Mouse (Mus musculus) erythroblast, embryonic 14.5 days (primary cell): Measurements from ENCODE around the gene Eci2. TPM values are rescaled to one million over a fixed set of nuclear protein-coding genes. Genes with fewer than 3 reads are reported as not detected.
"Not testable (repeated sequence)": the region's sequence is repeated elsewhere in the genome, so short reads cannot be mapped to it uniquely, and the experiment has no call there.

Experiments used
- H3K27me3 ChIP-seq: 2 replicates; pipeline ENCODE4 v1.6.1; 2012; ENCODE audit warnings: inconsistent platforms; ENCODE audit not compliant: control insufficient read depth
- H3K36me3 ChIP-seq: 2 replicates; pipeline ENCODE4 v1.6.1; 2012; ENCODE audit warnings: mild to moderate bottlenecking, inconsistent platforms; ENCODE audit not compliant: control insufficient read depth
- H3K4me1 ChIP-seq: 2 replicates; pipeline ENCODE4 v1.6.1; 2012; ENCODE audit warnings: inconsistent platforms; ENCODE audit not compliant: control insufficient read depth
- H3K4me3 ChIP-seq: replicated peaks from 2 replicates; pipeline ENCODE3; 2012; ENCODE audit warnings: moderate library complexity, mild to moderate bottlenecking, inconsistent platforms
- H3K9me3 ChIP-seq: 2 replicates; pipeline ENCODE4 v1.6.1; 2012; ENCODE audit warnings: low read length, inconsistent platforms, mixed read lengths; ENCODE audit not compliant: control insufficient read depth
- GATA1 ChIP-seq: IDR thresholded peaks from 2 replicates; pipeline ENCODE4 v1.6.1; 2012; ENCODE audit warnings: low read length, inconsistent platforms, mixed read lengths
- TAL1 ChIP-seq: IDR thresholded peaks from 3 replicates; pipeline ENCODE4 v1.6.1; 2012; ENCODE audit warnings: low read length, inconsistent platforms, mixed read lengths
- polyA plus RNA-seq: library from polyadenylated mRNA; stranded (reverse); fragments of >175 nt; gene quantifications from 2 replicates; pipeline ENCODE4 v1.2.3, GENCODE M21; 2012

Gene Eci2
- polyA plus RNA-seq, 1 experiment: 1.2 TPM

GRCm38 (mm10) chr13:34956901-34957300 is 70.0 kb downstream of the Eci2 start:
- H3K4me1 ChIP-seq: no peaks in the 10 kb centered on the region
- no peak for TF ChIP-seq GATA1
- no peak for TF ChIP-seq TAL1
- no peaks in the 10 kb centered on the region for H3K9me3 ChIP-seq
- no peaks in the 10 kb centered on the region for H3K27me3 ChIP-seq
- H3K4me3 ChIP-seq: no peak overlapping the region
- no peaks in the 10 kb centered on the region for H3K36me3 ChIP-seq

GRCm38 (mm10) chr13:34951437-34951836 is 75.5 kb downstream of the Eci2 start:
- H3K4me3 ChIP-seq, H3K36me3 ChIP-seq, H3K9me3 ChIP-seq, H3K27me3 ChIP-seq, H3K4me1 ChIP-seq: not testable (repeated sequence)

GRCm38 (mm10) chr13:34942370-34942769 is 84.5 kb downstream of the Eci2 start:
- H3K4me1 ChIP-seq: no peaks in the 10 kb centered on the region
- no peaks in the 10 kb centered on the region for H3K36me3 ChIP-seq
- H3K4me3 ChIP-seq: no peak overlapping the region
- H3K27me3 ChIP-seq: no peaks in the 10 kb centered on the region
- H3K9me3 ChIP-seq: no peaks in the 10 kb centered on the region
- TF ChIP-seq GATA1 (no peak), TAL1 (no peak)

GRCm38 (mm10) chr13:34934931-34935644 is 91.8 kb downstream of the Eci2 start:
- no peaks in the 10 kb centered on the region for H3K9me3 ChIP-seq
- no peak overlapping the region for H3K4me3 ChIP-seq
- no peaks in the 10 kb centered on the region for H3K27me3 ChIP-seq
- no peaks in the 10 kb centered on the region for H3K36me3 ChIP-seq
- no peaks in the 10 kb centered on the region for H3K4me1 ChIP-seq
- TF ChIP-seq TAL1 (no peak), GATA1 (no peak)

Other genes starting within 250 kb of the Eci2 start
- gene Prpf4b, start 151.8 kb downstream of the Eci2 start, polyA plus RNA-seq: 1.2 and 1.9 TPM in 2 replicates
- not detected in 2 replicates for gene Fam217a, start 102.8 kb downstream of the Eci2 start, polyA plus RNA-seq
- not detected in 2 replicates for gene 4933417A18Rik, start 102.7 kb downstream of the Eci2 start, polyA plus RNA-seq
- gene Eci3, start 63.3 kb downstream of the Eci2 start, polyA plus RNA-seq: not detected in 2 replicates